ENCODE assay signal across 8 mouse cellular contexts in genomic region chr1:62702743-62703142, GRCm38 (mm10). TPM values are rescaled to one million over a fixed set of nuclear protein-coding genes. Genes with fewer than 3 reads are reported as not detected.
A peak's percentile ranks its signal among the peaks of the same experiment; 100 is the strongest.
DNase-seq lines count a peak whose midpoint lies in the region; ATAC-seq and TF ChIP-seq lines count a peak whose summit lies in the region.

No protein-coding gene starts in this region.

- H3K27ac ChIP-seq in kidney, embryonic 16.5 days (ENCODE audit: low read length) = peak overlapping the region; percentile 40; the same call in 1 of the 2 replicates
- H3K27ac ChIP-seq in brown adipose tissue, adult 24 weeks (replicated peaks; ENCODE audit: low read depth, low read length) = peak overlapping the region; percentile 71
- peak overlapping the region; percentile 41; the same call in 1 of the 2 replicates for H3K27ac ChIP-seq in heart, embryonic 16.5 days (ENCODE audit: low read length)
- no peak overlapping the region for H3K27ac ChIP-seq in liver, postnatal 0 days (ENCODE audit: low read depth)

- peak overlapping the region; percentile 67 for H3K4me3 ChIP-seq in kidney, embryonic 16.5 days (ENCODE audit: low read length)
- peak overlapping the region; percentile 76 for H3K4me3 ChIP-seq in brown adipose tissue, adult 24 weeks (ENCODE audit: insufficient read depth, low read depth, low read length)
- H3K4me3 ChIP-seq in heart, embryonic 16.5 days (ENCODE audit: low read length) = peak overlapping the region; percentile 66
- peak overlapping the region; percentile 60 for H3K4me3 ChIP-seq in liver, postnatal 0 days (ENCODE audit: low read depth, low read length)

- WGBS in kidney, embryonic 16.5 days = 0% methylated on average over 25 of the region's 25 CpGs
- under 1% methylated on average over 25 of the region's 25 CpGs for WGBS in heart, embryonic 16.5 days
- under 1% methylated on average over 24 of the region's 25 CpGs for WGBS in liver, postnatal 0 days (ENCODE audit: insufficient replicate concordance)

- no peak for DNase-seq in kidney, postnatal 14 days
- DNase-seq in liver, postnatal 0 days = no peak
- no peak for DNase-seq in c-Kit-positive CD71-positive TER-119-positive erythroid progenitor cells, embryonic 14.5 days (ENCODE audit: low spot score)
- DNase-seq in thymus, postnatal 25 days = no peak

- TF ChIP-seq CTCF in liver, postnatal 0 days (IDR thresholded peaks at IDR 0.05; ENCODE audit: low read depth) = no peak

- peaks cover 43% of the 10 kb centered on the region for H3K4me1 ChIP-seq in kidney, embryonic 16.5 days (ENCODE audit: insufficient read depth, low read length)
- H3K4me1 ChIP-seq in brown adipose tissue, adult 24 weeks (ENCODE audit: control insufficient read depth, insufficient read depth, insufficient read length, low read length) = 0 out of 2 replicates have a peak, but pooled peaks cover 4% of the 10 kb centered on the region
- peaks cover 7% of the 10 kb centered on the region; the same call in 1 of the 2 replicates for H3K4me1 ChIP-seq in heart, embryonic 16.5 days (ENCODE audit: control insufficient read depth, insufficient read depth, low read length)
- peaks cover 20% of the 10 kb centered on the region for H3K4me1 ChIP-seq in liver, postnatal 0 days (ENCODE audit: insufficient read depth)

- peak overlapping the region; percentile 98 for H3K4me2 ChIP-seq in kidney, embryonic 16.5 days (replicated peaks; ENCODE audit: low read depth, low read length)
- H3K4me2 ChIP-seq in heart, embryonic 16.5 days (ENCODE audit: low read depth, low read length) = peak overlapping the region; percentile 100
- peak overlapping the region; percentile 80 for H3K4me2 ChIP-seq in liver, postnatal 0 days (ENCODE audit: low read depth, low read length)

- peaks cover 43% of the 10 kb centered on the region for H3K27me3 ChIP-seq in kidney, embryonic 16.5 days (ENCODE audit: insufficient read depth, low read length)
- peaks cover 24% of the 10 kb centered on the region for H3K27me3 ChIP-seq in heart, embryonic 16.5 days (ENCODE audit: control insufficient read depth, insufficient read depth, low read length)
- H3K27me3 ChIP-seq in liver, postnatal 0 days (ENCODE audit: insufficient read depth, low read length) = peaks cover 61% of the 10 kb centered on the region

- ATAC-seq in kidney, embryonic 16.5 days (ENCODE audit: low FRiP score, low TSS enrichment) = no peak
- ATAC-seq in heart, embryonic 16.5 days (replicated peaks; ENCODE audit: extremely low read depth, insufficient read depth, low FRiP score) = no peak
- ATAC-seq in liver, postnatal 0 days = 0 out of 2 replicates have a peak, but pooled peaks have one; percentile 3
- ATAC-seq in megakaryocyte-erythroid progenitor cell, adult 5-6 weeks (replicated peaks; ENCODE audit: low FRiP score, low TSS enrichment, poor library complexity, severe bottlenecking) = no peak

- H3K9ac ChIP-seq in kidney, embryonic 16.5 days (replicated peaks; ENCODE audit: low read length) = peak overlapping the region; percentile 72
- H3K9ac ChIP-seq in heart, embryonic 16.5 days (ENCODE audit: low read length) = peak overlapping the region; percentile 67
- H3K9ac ChIP-seq in liver, postnatal 0 days (replicated peaks) = peak overlapping the region; percentile 26; the same call in 1 of the 2 replicates

- H3K9me3 ChIP-seq in kidney, embryonic 16.5 days (ENCODE audit: low read length) = no peaks in the 10 kb centered on the region
- H3K9me3 ChIP-seq in heart, embryonic 16.5 days (replicated peaks; ENCODE audit: control insufficient read depth, low read length) = no peaks in the 10 kb centered on the region
- H3K9me3 ChIP-seq in liver, postnatal 0 days (ENCODE audit: low read length) = no peaks in the 10 kb centered on the region

- H3K36me3 ChIP-seq in kidney, embryonic 16.5 days (ENCODE audit: insufficient read depth, low read length) = no peaks in the 10 kb centered on the region
- H3K36me3 ChIP-seq in heart, embryonic 16.5 days (ENCODE audit: control insufficient read depth, insufficient read depth) = no peaks in the 10 kb centered on the region
- H3K36me3 ChIP-seq in liver, postnatal 0 days (replicated peaks; ENCODE audit: insufficient read depth, low read length) = no peaks in the 10 kb centered on the region

- no peak for TF ChIP-seq EP300 in liver, postnatal 0 days (IDR thresholded peaks at IDR 0.05; ENCODE audit: low read depth)

RNA-seq across cellular contexts. Expression of gene Nrp2, which starts 0.3 kb away (rescaled TPM):
- polyA plus RNA-seq in kidney, embryonic 16.5 days (2015; fragmentation: Nextera tagmentation; extraction: Ambion mirVana) = 10.2 and 11.2 TPM in 2 replicates
- 40.3 and 43.2 TPM in 2 replicates for polyA plus RNA-seq in brown adipose tissue, adult 24 weeks (2012; ENCODE audit: insufficient read depth, insufficient read length, missing spikeins)
- 6.9 and 8.5 TPM in 2 replicates for polyA plus RNA-seq in heart, embryonic 16.5 days (2015; fragmentation: Nextera tagmentation; extraction: Ambion mirVana)
- 0.86 and 0.96 TPM in 2 replicates for polyA plus RNA-seq in liver, postnatal 0 days (2015; fragmentation: Nextera tagmentation; extraction: Ambion mirVana)
- 0.05 and 0.17 TPM in 2 replicates for total RNA-seq in megakaryocyte-erythroid progenitor cell, adult 5-6 weeks (2014; fragmentation: Nextera tagmentation)
- 0.34 TPM in 1 of 2 replicates, not detected in the other for total RNA-seq in megakaryocyte-erythroid progenitor cell, adult 5-6 weeks (2017)
